Mouse (Mus musculus) ovary, adult 18-20 months (tissue): ENCODE results near the gene Hnrnpa3.
"Not testable (repeated sequence)": the region's sequence is repeated elsewhere in the genome, so short reads cannot be mapped to it uniquely, and the experiment has no call there.

Experiments used
- DNase-seq: peaks from one replicate; pipeline ENCODE4 v3.0.0; 2022; ENCODE audit warnings: low spot score, mixed read lengths

The Hnrnpa3 gene

GRCm38 (mm10) chr2:75637055-75637304 is 22.1 kb upstream of the Hnrnpa3 start:
- not testable (repeated sequence) for DNase-seq

- DNase-seq = no peak
These were observed 21.7 kb upstream of the Hnrnpa3 start for GRCm38 (mm10) chr2:75637361-75637760.

GRCm38 (mm10) chr2:75637822-75638221 is 21.2 kb upstream of the Hnrnpa3 start:
- not testable (repeated sequence) for DNase-seq

GRCm38 (mm10) chr2:75639535-75639934 is 19.5 kb upstream of the Hnrnpa3 start:
- not testable (repeated sequence) for DNase-seq

- not testable (repeated sequence) for DNase-seq
These were observed 16.7 kb upstream of the Hnrnpa3 start for GRCm38 (mm10) chr2:75642312-75642711.

GRCm38 (mm10) chr2:75642795-75643550 is 16.1 kb upstream of the Hnrnpa3 start:
- DNase-seq = no peak

- no peak for DNase-seq
These were observed 15.1 kb upstream of the Hnrnpa3 start for GRCm38 (mm10) chr2:75643950-75644349.

GRCm38 (mm10) chr2:75645251-75645650 is 13.8 kb upstream of the Hnrnpa3 start:
- DNase-seq = no peak

GRCm38 (mm10) chr2:75650437-75650836 is 8.6 kb upstream of the Hnrnpa3 start:
- no peak for DNase-seq

GRCm38 (mm10) chr2:75653150-75653549 is 5.9 kb upstream of the Hnrnpa3 start:
- no peak for DNase-seq

GRCm38 (mm10) chr2:75654679-75655078 is 4.4 kb upstream of the Hnrnpa3 start:
- no peak for DNase-seq

GRCm38 (mm10) chr2:75656924-75657323 is 2.1 kb upstream of the Hnrnpa3 start:
- DNase-seq = no peak

- peak; percentile 25 for DNase-seq
These were observed 962 bp upstream of the Hnrnpa3 start for GRCm38 (mm10) chr2:75657907-75658691.

GRCm38 (mm10) chr2:75659629-75659960 is 534 bp downstream of the Hnrnpa3 start:
- DNase-seq = peak; percentile 81

GRCm38 (mm10) chr2:75660255-75660948 is 1.3 kb downstream of the Hnrnpa3 start:
- no peak for DNase-seq

GRCm38 (mm10) chr2:75661106-75661505 is 2.0 kb downstream of the Hnrnpa3 start:
- no peak for DNase-seq

GRCm38 (mm10) chr2:75669491-75670445 is 10.7 kb downstream of the Hnrnpa3 start:
- no peak for DNase-seq

GRCm38 (mm10) chr2:75670446-75671336 is 11.6 kb downstream of the Hnrnpa3 start:
- no peak for DNase-seq

GRCm38 (mm10) chr2:75671337-75671660 is 12.2 kb downstream of the Hnrnpa3 start:
- no peak for DNase-seq

GRCm38 (mm10) chr2:75672561-75672960 is 13.5 kb downstream of the Hnrnpa3 start:
- no peak for DNase-seq

- no peak for DNase-seq
These were observed 17.5 kb downstream of the Hnrnpa3 start for GRCm38 (mm10) chr2:75676567-75676966.
